Mouse (Mus musculus) left cerebral cortex, postnatal 10 days (tissue): ENCODE measurements at regions not wholly inside any gene's neighbourhood (a gene's known extent, or its start where the extent isn't known, plus 50 kb on each side); places are given as distances from the start of the nearest gene placed in this dataset.

Experiments
- DNase-seq, 2 experiments: peaks; one replicate each; pipeline ENCODE4 v3.0.0; 2021 to 2022; ENCODE audit warnings: low spot score in 2 of 2, mixed read lengths in 1 of 2; ENCODE audit errors: extremely low spot score in 1 of 2
- intact Hi-C: fragments of 180-260 bp; cut with DNase I; formaldehyde crosslinking; loops from one replicate; pipeline ENCODE4 v1.15.1; 2025

DNA sequence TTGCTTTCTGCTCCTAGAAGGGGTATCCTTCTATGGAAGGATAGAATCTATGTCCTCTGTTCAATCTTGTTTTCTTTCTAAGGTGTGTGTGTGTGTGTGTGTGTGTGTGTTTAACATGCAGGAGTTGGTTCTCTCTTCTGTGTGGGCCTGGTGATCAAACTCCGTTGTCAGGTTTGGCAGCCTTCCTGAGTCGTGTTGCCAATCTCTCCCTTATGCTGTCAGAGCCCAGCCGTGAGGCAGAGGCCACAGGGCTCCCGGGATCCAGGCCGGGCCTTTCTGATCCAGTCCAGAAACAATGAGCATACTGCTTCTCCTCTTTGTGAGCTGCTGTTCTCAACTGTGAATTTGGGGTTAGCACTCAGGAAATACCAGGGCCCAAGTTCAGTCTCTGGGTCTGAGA is 55.1 kb upstream of the Polg start:
- peak in 1 of 2 experiments; percentile 64 for DNase-seq
- intact Hi-C loops, result no loop called here

DNA sequence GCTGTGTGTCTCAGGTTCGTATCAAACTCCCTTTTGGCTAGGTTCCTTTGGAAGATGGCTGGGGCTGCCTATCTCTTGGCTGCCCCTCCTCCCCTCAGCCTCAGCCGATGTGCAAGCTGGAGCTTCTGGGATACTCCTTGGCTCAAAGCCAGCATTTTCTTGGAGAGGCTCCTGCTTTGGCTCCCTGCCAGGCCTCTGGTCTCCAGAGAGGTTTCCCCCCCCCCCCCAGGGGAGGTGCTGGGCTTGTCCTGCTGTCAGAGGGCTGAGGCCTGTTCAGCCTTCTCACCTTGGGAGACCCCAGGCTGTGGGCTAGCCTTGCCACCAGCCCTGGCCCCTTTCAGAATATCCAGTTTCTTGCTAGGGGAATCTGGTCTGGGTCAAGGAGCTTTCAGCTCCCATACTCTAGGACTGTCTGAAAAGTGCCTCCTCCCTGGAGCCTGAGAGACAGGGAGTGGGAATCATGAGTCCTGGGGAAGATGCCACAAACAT is 54.1 kb upstream of the Polg start:
- intact Hi-C loops, result no loop called here

DNA sequence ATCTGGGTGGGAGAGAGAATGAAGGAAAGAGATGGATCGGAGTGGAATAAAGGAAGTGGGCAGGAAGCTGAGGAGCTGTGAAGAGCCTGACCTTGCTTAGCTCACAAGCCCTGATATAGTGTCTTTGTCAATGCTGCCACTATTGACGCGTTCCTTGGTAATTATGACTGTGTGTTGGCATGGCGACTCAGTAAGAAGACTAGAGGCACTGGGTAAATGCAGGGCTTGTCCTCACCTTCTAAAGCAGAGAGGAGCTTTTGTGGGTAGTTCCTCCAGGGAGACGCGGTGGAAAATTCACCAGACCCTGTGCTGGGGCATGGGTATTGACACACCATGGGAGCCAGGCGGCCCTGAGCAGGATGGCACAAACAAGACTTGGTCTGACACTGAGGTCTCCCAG is 52.8 kb upstream of the Polg start:
- intact Hi-C loops, result no loop called here
- DNase-seq, result no peak

More for the DNA sequence above, 54.1 kb upstream of the Polg start:
- peak; percentile 90 to 91 for DNase-seq

DNA sequence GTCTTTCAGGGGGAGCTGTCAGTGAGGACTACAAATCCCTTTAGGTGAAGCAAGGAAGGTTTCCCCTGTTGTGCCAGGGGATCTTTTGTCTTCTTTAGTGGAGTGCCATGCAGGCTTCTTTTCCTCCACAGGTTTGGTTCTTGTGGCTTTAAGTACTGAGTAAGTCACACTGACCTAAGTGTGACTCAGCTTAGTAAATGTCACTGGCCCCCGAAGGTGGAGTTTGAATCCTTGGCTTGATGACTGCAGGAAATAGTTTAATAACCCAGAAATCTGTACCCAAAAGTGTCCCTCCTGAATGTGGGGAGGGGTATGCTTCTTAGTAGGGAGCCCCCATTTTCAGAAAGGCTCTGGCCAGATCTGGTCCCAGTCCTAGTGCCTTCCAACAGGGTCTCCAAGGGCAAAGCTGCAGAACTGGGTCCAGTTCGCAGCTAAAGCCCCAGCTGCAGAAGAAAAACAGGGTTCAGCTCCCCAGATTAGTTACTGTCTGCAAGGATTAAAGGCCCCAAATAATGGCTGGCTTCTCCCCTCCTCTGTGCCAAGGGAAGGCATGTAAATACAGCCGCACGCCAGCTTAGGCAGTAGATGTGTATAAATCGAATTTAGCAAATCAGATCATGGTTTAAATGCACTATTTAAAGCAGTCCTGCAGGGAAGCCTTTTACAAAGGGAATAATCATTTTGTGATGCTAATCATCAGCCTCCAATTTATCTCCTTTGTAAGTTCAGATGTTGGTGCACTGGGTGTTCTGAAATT is 51.6 kb upstream of the Polg start:
- DNase-seq, result no peak

DNA sequence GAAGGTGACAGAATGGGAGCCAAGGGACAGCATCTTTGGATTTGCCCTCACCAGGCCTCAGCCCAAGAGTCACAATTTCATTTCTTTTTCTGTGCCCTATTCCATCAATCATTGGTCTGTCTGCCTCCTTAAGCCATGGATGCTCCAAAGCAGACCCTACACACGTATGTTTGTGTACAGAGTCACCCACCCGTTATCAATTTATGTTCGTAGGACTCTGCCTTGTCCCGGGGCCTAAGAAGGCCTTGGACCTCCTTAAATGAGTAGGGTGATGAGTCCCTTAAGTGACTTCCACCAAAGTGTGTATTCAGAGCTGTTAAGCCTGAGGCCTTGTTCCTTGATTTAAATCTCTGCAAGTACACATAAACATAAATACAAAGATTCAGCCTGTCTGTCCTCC is 50.1 kb upstream of the Polg start:
- intact Hi-C loops, result no loop called here
- no peak for DNase-seq

More for the DNA sequence above, 51.6 kb upstream of the Polg start:
- intact Hi-C loops, result no loop called here
